Mouse (Mus musculus) spleen, postnatal 4 days (tissue): Measurements from ENCODE around the gene Pkdcc.

ENCODE experiments used
- DNase-seq, 2 experiments: peaks; one replicate each; pipeline ENCODE4 v3.0.0; 2022; ENCODE audit warnings: low spot score in 2 of 2

Gene Pkdcc

DNA sequence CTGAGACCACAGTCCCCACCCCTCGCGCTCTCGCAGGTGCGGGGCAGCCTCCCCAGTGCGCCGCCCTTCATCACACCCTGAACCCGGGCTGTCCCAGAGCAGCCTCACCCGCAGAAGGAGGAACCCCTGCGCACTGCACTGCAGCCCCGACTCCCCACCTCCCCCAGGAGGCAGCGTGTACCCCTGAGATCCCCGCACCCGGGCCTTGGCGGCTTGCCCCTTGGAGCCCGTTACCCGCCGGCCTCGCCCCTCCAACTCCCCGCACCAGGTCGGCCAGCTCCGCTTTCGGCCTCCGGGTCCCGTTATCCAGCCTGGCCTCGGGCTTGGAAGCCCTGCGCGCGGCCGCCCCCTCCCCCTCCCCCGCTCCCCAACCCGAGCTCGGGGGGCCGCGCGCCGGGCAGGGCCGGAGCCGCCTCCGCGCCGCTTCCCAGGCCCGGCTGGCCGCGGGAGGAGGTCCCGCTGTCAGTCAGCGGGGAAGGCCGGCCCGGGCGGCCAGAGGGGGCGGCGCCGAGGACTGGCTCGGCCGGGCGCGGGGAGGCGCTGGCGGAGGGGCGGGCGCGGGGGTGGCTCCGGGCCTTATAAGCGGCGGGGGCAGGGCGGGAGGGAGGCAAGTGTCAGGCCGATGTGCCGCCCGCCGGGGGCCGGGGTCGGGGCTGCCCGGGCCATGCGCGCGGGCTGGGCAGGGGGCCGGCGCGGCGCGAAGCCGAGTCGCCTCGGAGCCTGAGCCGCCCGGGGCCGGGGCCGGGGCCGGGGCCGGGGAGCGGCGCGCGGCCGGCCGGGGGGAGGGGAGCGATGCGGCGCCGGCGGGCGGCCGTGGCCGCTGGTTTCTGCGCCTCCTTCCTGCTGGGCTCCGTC lies at the start of gene Pkdcc:
Gene Pkdcc, plus strand, starts transcription at position 619 of the 855 bp plus-strand sequence.
- DNase-seq: peak; percentile 50 to 77

DNA sequence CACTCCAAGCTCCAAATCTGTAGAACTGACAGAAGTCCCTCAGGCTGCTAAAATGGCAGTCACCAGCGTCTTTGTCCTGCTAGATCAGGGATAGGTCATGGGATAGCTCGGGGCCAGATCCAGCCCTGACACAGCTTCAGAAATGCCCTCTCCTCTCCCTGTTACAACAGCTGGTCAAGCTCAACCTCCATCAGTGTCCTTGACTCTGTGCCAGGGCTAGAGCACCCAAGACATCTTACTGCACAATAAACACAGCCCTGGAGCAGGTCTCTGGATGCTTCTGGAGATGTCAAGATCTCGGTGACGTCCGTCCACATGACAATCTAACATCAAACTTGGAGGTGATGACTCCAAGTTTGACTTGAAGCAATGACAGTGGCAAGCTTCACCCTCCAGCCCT lies 48.9 kb upstream of the Pkdcc start:
- DNase-seq: no peak

- no peak for DNase-seq
Observed at GRCm38 (mm10) chr17:83176146-83176545, 38.9 kb upstream of the Pkdcc start.

GRCm38 (mm10) chr17:83178483-83179150 lies 36.5 kb upstream of the Pkdcc start:
- DNase-seq: no peak

DNA sequence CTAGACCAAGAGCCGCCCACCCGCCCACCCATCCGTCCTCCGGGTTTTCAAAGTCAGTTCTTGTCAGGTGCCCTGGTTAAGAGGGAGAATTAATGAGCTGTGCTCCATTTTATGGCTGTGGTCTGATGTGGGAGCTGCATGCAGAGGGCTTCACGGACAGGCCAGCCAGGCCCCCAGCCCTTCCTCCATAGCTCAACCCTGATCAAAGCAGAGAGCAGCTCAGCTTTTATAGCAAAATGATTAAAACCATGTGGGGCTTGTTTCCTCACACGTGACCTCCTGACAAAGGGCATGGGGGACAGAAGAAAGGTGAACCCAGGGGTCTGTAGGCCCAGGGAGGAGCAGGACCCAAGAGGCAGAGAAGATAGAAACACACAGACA lies 36.0 kb upstream of the Pkdcc start:
- no peak for DNase-seq

GRCm38 (mm10) chr17:83179569-83179968 lies 35.5 kb upstream of the Pkdcc start:
- DNase-seq: no peak

GRCm38 (mm10) chr17:83181086-83181485 lies 34.0 kb upstream of the Pkdcc start:
- no peak for DNase-seq

- no peak for DNase-seq
Observed at GRCm38 (mm10) chr17:83181592-83181991, 33.5 kb upstream of the Pkdcc start.

GRCm38 (mm10) chr17:83182061-83182664 lies 32.9 kb upstream of the Pkdcc start:
- no peak for DNase-seq

DNA sequence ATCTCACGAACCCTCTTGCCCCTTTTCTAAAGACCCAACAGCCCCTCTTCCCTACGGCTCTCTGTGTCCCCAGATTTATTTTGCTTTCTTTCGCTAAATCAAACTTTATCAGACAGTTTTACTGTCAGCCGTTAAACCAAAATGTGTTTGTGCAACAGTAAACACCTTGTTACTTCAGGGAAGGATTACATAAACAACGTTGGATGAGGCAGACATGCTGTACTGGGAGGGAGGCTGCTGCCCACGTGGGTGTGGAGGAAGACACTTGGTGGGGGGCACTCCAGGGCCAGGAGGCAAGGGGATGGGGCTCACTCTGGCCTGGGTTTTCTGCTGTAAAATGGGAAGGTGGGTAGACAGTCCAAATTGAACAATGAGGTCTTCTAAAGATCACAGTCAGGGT lies 32.3 kb upstream of the Pkdcc start:
- no peak for DNase-seq

- no peak for DNase-seq
Observed at GRCm38 (mm10) chr17:83187751-83188565, 27.1 kb upstream of the Pkdcc start.

- DNase-seq: no peak
Observed at GRCm38 (mm10) chr17:83190810-83191209, 24.3 kb upstream of the Pkdcc start.

DNA sequence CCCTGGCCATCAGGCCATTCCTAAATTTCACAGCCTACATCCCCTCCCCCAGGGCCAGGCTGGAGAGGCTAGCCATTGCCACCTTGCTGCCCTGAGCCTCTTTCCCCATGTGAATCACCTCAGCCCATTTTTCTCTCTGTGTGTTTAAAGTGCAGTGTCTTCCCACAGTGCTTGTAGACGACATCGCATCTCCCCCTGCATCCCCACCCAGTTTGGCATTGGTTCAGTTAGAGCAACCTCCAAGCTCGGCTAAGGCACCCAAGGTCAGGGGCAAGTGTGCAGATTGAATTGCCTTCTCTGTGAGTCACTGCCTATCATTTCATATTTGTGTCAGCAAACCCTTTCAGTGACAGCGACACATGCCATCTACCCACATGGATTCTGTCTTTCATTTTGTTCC lies 20.6 kb upstream of the Pkdcc start:
- no peak for DNase-seq

GRCm38 (mm10) chr17:83197361-83197923 lies 17.6 kb upstream of the Pkdcc start:
- DNase-seq: no peak

GRCm38 (mm10) chr17:83200469-83200868 lies 14.6 kb upstream of the Pkdcc start:
- no peak for DNase-seq

- DNase-seq: no peak
Observed at GRCm38 (mm10) chr17:83201257-83201656, 13.8 kb upstream of the Pkdcc start.

GRCm38 (mm10) chr17:83203692-83204383 lies 11.3 kb upstream of the Pkdcc start:
- no peak for DNase-seq

- no peak for DNase-seq
Observed at GRCm38 (mm10) chr17:83207296-83207695, 7.8 kb upstream of the Pkdcc start.

DNA sequence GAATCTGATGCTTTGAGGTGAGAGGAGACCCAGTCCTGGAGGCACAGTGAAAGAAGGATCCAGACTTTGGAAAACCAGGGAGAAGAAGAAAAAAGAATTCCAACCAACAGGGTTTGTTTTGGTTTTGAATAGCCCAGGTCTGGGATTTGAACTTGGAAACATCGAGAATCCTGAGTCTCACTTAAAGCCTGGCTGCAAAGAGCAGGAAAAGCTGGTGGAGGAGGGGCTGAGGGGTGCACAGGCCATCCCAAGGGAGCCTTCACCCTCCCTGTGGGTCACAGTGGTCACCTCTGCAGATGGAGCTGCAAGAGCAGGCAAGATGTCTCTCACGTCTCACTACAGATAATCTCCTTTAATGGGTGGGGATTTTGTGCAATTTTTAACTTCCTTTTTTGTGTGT lies 6.6 kb upstream of the Pkdcc start:
- no peak for DNase-seq

GRCm38 (mm10) chr17:83210531-83210930 lies 4.6 kb upstream of the Pkdcc start:
- no peak for DNase-seq

DNA sequence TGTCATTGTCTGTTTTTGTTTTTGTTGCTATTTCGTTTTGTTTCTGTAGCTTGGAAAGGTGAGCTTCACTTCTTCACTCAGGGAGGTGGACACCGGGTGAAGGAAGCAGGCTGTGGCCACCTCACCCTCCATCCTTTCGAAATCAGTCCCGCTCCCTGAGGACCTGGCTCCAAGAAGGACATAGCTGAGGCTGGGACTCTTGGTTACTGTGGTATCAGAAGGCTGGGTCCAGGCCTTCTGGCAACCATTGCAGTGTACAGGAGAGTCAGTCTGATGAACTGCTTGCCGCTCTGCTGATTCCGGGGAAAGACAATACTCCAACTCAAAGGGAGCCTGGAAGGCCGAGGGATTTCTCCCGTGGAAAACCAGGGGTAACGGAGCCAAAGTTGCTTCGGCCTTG lies 3.9 kb upstream of the Pkdcc start:
- DNase-seq: no peak
